Mouse (Mus musculus) limb, embryonic 12.5 days (tissue): ENCODE results near the gene Ezh1. TPM values are rescaled to one million over a fixed set of nuclear protein-coding genes. Genes with fewer than 3 reads are reported as not detected.

Source experiments
- ATAC-seq: fragments of 200-750 bp; cut with Nextera tagmentation; 2 replicates; pipeline ENCODE4 v1.8.0; 2017; ENCODE audit warnings: low read depth, moderate TSS enrichment; ENCODE audit not compliant: insufficient number of reproducible peaks, insufficient read depth, low FRiP score, low TSS enrichment
- H3K27ac ChIP-seq: fragments of 300-500 bp; sonication (generic); 2 replicates; pipeline ENCODE4 v1.5.1; 2016; ENCODE audit warnings: mild to moderate bottlenecking, moderate library complexity
- H3K27me3 ChIP-seq: fragments of 300-500 bp; sonication (generic); 2 replicates; pipeline ENCODE4 v1.6.1; 2016; ENCODE audit warnings: mild to moderate bottlenecking, moderate library complexity
- H3K36me3 ChIP-seq: fragments of 300-500 bp; sonication (generic); 2 replicates; pipeline ENCODE4 v1.6.1; 2016; ENCODE audit warnings: mild to moderate bottlenecking, moderate library complexity
- H3K4me1 ChIP-seq: fragments of 300-500 bp; sonication (generic); replicated peaks from 2 replicates; pipeline ENCODE4 v1.6.1; 2016
- H3K4me2 ChIP-seq: fragments of 300-500 bp; sonication (generic); 2 replicates; pipeline ENCODE4 v1.6.1; 2016; ENCODE audit warnings: mild to moderate bottlenecking, moderate library complexity
- H3K4me3 ChIP-seq: fragments of 300-500 bp; sonication (generic); replicated peaks from 2 replicates; pipeline ENCODE4 v1.5.1; 2016; ENCODE audit warnings: mild to moderate bottlenecking
- H3K9ac ChIP-seq: fragments of 300-500 bp; sonication (generic); replicated peaks from 2 replicates; pipeline ENCODE4 v1.6.1; 2016; ENCODE audit warnings: mild to moderate bottlenecking, moderate library complexity
- H3K9me3 ChIP-seq: fragments of 300-500 bp; sonication (generic); 2 replicates; pipeline ENCODE4 v1.6.1; 2016; ENCODE audit warnings: mild to moderate bottlenecking, moderate library complexity
- WGBS: fragments of 180-500 bp; shearing (Covaris S2); methylation state at CpG from one replicate; pipeline ENCODE4 v1.1.7; 2016; 5-methylcytosine and 5-hydroxymethylcytosine counted together
- polyA plus RNA-seq: library from polyadenylated mRNA; unstranded; fragments of >200 nt; fragmentation: Nextera tagmentation; extraction: Ambion mirVana; gene quantifications from 2 replicates; pipeline ENCODE4 v1.2.1, GENCODE M21; 2016

The Ezh1 gene
- polyA plus RNA-seq, 1 experiment from 2014 or later: 14.2 TPM

- H3K4me1 ChIP-seq: peaks cover 6% of the 10 kb centered on the region
- no peak for ATAC-seq
- H3K4me3 ChIP-seq: no peak overlapping the region
- H3K9ac ChIP-seq: no peak overlapping the region
- H3K9me3 ChIP-seq: no peaks in the 10 kb centered on the region
- H3K36me3 ChIP-seq: peaks cover 87% of the 10 kb centered on the region
- no peak overlapping the region for H3K27ac ChIP-seq
- no peak overlapping the region for H3K4me2 ChIP-seq
- no peaks in the 10 kb centered on the region for H3K27me3 ChIP-seq
- 89% methylated on average over 8 of the region's 8 CpGs for WGBS
Observed at GRCm38 (mm10) chr11:101196175-101196574, 30.1 kb downstream of the Ezh1 start.

- peaks cover 12% of the 10 kb centered on the region for H3K4me1 ChIP-seq
- H3K4me2 ChIP-seq: no peak overlapping the region
- ATAC-seq: no peak
- H3K4me3 ChIP-seq: no peak overlapping the region
- WGBS: 89% methylated on average over 8 of the region's 8 CpGs
- no peak overlapping the region for H3K27ac ChIP-seq
- no peaks in the 10 kb centered on the region for H3K27me3 ChIP-seq
- H3K36me3 ChIP-seq: peaks cover 81% of the 10 kb centered on the region
- H3K9ac ChIP-seq: no peak overlapping the region
- no peaks in the 10 kb centered on the region for H3K9me3 ChIP-seq
Observed at GRCm38 (mm10) chr11:101195571-101195970, 30.7 kb downstream of the Ezh1 start.

GRCm38 (mm10) chr11:101195101-101195500, 31.2 kb downstream of the Ezh1 start:
- WGBS: 55% methylated on average over 1 of the region's 1 CpGs

GRCm38 (mm10) chr11:101194643-101195042, 31.6 kb downstream of the Ezh1 start:
- H3K4me1 ChIP-seq: peaks cover 21% of the 10 kb centered on the region
- H3K27me3 ChIP-seq: no peaks in the 10 kb centered on the region
- no peak for ATAC-seq
- H3K4me3 ChIP-seq: no peak overlapping the region
- no peak overlapping the region for H3K27ac ChIP-seq
- peaks cover 72% of the 10 kb centered on the region for H3K36me3 ChIP-seq
- WGBS: 82% methylated on average over 6 of the region's 6 CpGs
- H3K4me2 ChIP-seq: no peak overlapping the region
- no peaks in the 10 kb centered on the region for H3K9me3 ChIP-seq
- no peak overlapping the region for H3K9ac ChIP-seq

More at GRCm38 (mm10) chr11:101195101-101195500, 31.2 kb downstream of the Ezh1 start:
- no peak for ATAC-seq
- Histone ChIP-seq H3K4me2 (no peak overlapping the region), H3K9ac (no peak overlapping the region), H3K36me3 (peaks cover 77% of the 10 kb centered on the region), H3K27ac (no peak overlapping the region), H3K9me3 (no peaks in the 10 kb centered on the region), H3K27me3 (no peaks in the 10 kb centered on the region), H3K4me3 (no peak overlapping the region), H3K4me1 (peaks cover 17% of the 10 kb centered on the region)

GRCm38 (mm10) chr11:101194137-101194536, 32.1 kb downstream of the Ezh1 start:
- no peak for ATAC-seq
- 87% methylated on average over 5 of the region's 5 CpGs for WGBS
- peaks cover 67% of the 10 kb centered on the region for H3K36me3 ChIP-seq

DNA sequence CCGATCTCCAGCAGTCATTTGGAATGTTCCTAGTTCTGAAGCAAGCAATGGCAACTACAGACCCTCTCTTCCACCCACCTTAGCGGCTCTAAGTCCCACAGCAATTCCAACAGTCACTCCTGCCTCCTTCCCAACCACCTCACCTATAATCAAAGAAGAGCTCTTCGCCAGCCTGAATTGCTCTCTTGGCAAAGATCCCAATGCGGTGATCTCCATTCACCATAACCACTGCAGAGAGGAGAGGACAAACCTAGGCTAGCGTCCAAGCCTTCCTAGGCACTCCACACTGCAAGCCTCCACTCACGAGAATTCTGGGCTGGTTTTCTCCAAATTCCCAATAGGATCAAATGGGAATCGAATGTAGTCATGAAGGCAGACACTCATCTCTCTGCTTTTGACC, 33.2 kb downstream of the Ezh1 start:
- Histone ChIP-seq H3K4me3 (no peak overlapping the region), H3K9me3 (no peaks in the 10 kb centered on the region), H3K27me3 (no peaks in the 10 kb centered on the region), H3K36me3 (peaks cover 57% of the 10 kb centered on the region), H3K4me2 (no peak overlapping the region), H3K27ac (no peak overlapping the region), H3K4me1 (peaks cover 27% of the 10 kb centered on the region), H3K9ac (no peak overlapping the region)
- WGBS: 86% methylated on average over 7 of the region's 7 CpGs
- ATAC-seq: no peak

More at GRCm38 (mm10) chr11:101194137-101194536, 32.1 kb downstream of the Ezh1 start:
- no peak overlapping the region for H3K4me2 ChIP-seq
- peaks cover 26% of the 10 kb centered on the region for H3K4me1 ChIP-seq
- H3K9me3 ChIP-seq: no peaks in the 10 kb centered on the region
- no peak overlapping the region for H3K9ac ChIP-seq
- no peaks in the 10 kb centered on the region for H3K27me3 ChIP-seq
- H3K27ac ChIP-seq: no peak overlapping the region
- no peak overlapping the region for H3K4me3 ChIP-seq

DNA sequence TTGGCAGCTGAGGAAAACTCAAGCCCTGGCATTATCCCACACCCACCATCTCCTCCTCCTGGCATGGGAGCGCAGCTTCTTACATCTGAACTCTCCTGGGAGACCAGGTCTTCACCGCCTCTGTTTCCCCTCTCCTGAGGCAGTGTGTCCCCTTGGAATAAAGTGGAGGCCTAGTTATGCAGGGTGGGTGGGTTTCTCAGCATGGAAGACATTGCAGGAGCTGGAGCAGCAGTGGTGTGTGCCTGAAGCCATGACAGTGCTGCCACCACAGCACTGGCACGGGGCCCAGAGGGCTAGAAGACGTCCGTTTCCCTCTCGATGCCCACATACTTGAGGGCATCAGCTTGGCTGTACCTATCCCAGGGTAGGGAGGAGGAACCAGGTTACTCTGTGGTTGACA, 33.6 kb downstream of the Ezh1 start:
- no peak for ATAC-seq
- Histone ChIP-seq H3K27me3 (no peaks in the 10 kb centered on the region), H3K4me2 (no peak overlapping the region), H3K4me3 (no peak overlapping the region), H3K9me3 (no peaks in the 10 kb centered on the region), H3K4me1 (peaks cover 27% of the 10 kb centered on the region), H3K9ac (no peak overlapping the region), H3K27ac (no peak overlapping the region), H3K36me3 (peaks cover 52% of the 10 kb centered on the region)
- WGBS: 93% methylated on average over 6 of the region's 6 CpGs

GRCm38 (mm10) chr11:101191919-101192470, 34.3 kb downstream of the Ezh1 start:
- H3K9me3 ChIP-seq: no peaks in the 10 kb centered on the region
- H3K4me2 ChIP-seq: no peak overlapping the region
- peaks cover 46% of the 10 kb centered on the region for H3K36me3 ChIP-seq
- no peak overlapping the region for H3K4me3 ChIP-seq
- peaks cover 27% of the 10 kb centered on the region for H3K4me1 ChIP-seq
- no peak overlapping the region for H3K9ac ChIP-seq
- WGBS: 78% methylated on average over 4 of the region's 4 CpGs
- H3K27me3 ChIP-seq: no peaks in the 10 kb centered on the region
- no peak overlapping the region for H3K27ac ChIP-seq
- no peak for ATAC-seq

DNA sequence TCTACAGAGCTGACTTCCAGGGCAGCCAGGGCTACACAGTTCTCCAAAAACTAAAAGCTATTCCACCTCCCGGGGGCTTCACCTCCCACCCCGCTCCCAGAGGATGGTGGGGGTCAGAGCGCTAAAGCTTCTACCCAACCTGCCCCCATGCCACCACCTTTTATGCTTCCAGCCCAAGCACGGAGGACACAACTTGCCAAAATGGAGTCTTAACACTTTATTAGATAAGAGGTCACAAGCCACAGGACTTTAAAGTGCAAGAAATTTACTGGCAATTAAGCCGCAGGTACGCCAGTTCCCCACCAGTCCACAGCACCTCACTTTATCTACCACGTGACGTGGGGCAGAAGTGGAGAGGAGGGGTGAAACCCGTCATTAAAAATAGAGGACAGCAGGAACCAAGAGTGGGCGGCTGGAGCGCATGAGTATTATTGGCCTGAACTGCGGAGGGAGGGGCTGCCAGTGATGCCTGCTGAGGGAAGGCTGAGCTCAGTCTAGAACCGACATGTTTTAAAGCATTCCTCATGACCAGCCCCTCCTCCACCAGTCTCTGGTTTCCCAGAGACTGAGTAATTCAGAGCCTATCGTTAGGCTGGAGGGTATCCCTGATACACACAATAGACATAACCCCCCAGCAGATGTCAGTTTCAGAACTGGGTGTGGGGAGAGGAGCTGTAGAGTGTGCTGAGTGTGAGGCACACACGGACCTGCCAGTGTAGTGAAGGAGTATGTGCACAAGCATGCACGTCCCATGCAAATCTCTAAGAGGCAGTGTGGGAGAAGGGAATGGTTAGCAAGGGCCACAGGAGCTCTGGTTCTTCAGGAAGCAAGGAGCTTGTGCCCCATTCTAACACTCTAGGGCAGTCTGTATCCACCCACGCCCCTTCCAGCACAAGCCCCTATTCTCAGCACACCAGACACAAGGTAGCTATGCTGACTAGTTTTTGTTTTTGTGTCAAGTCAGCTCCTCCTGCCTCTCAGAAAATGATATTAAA, 35.1 kb downstream of the Ezh1 start:
- Histone ChIP-seq H3K36me3 (peaks cover 38% of the 10 kb centered on the region), H3K27ac (peak overlapping the region; percentile 69; the same call in 1 of the 2 replicates), H3K4me3 (no peak overlapping the region), H3K9ac (no peak overlapping the region), H3K27me3 (no peaks in the 10 kb centered on the region), H3K4me2 (no peak overlapping the region), H3K9me3 (no peaks in the 10 kb centered on the region), H3K4me1 (peaks cover 27% of the 10 kb centered on the region)
- no peak for ATAC-seq
- 41% methylated on average over 17 of the region's 17 CpGs for WGBS

- H3K4me3 ChIP-seq: no peak overlapping the region
- H3K4me1 ChIP-seq: peaks cover 27% of the 10 kb centered on the region
- 0 out of 2 replicates have a peak overlapping the region, but pooled peaks have one; percentile 23 for H3K9ac ChIP-seq
- whole genome bisulfite sequencing: 40% methylated on average over 8 of the region's 8 CpGs
- H3K9me3 ChIP-seq: no peaks in the 10 kb centered on the region
- ATAC-seq: no peak
- H3K36me3 ChIP-seq: peaks cover 29% of the 10 kb centered on the region
- H3K27me3 ChIP-seq: no peaks in the 10 kb centered on the region
- no peak overlapping the region for H3K4me2 ChIP-seq
- H3K27ac ChIP-seq: peak overlapping the region; percentile 72; the same call in 1 of the 2 replicates
Observed at GRCm38 (mm10) chr11:101190181-101190912, 35.9 kb downstream of the Ezh1 start.
